Mouse (Mus musculus) midbrain, embryonic 12.5 days (tissue): ENCODE data around the gene Thg1l. TPM values are rescaled to one million over a fixed set of nuclear protein-coding genes. Genes with fewer than 3 reads are reported as not detected.

Experiments used
- ATAC-seq: fragments of 200-750 bp; cut with Nextera tagmentation; 2 replicates; pipeline ENCODE4 v1.8.0; 2017; ENCODE audit warnings: low read depth, moderate TSS enrichment, moderate library complexity; ENCODE audit not compliant: low FRiP score
- H3K27ac ChIP-seq: fragments of 300-500 bp; sonication (generic); replicated peaks from 2 replicates; pipeline ENCODE4 v1.5.1; 2016; ENCODE audit warnings: mild to moderate bottlenecking
- H3K27me3 ChIP-seq: fragments of 300-500 bp; sonication (generic); 2 replicates; pipeline ENCODE4 v1.6.1; 2016; ENCODE audit warnings: mild to moderate bottlenecking
- H3K36me3 ChIP-seq: fragments of 300-500 bp; sonication (generic); 2 replicates; pipeline ENCODE4 v1.6.1; 2016
- H3K4me1 ChIP-seq: fragments of 300-500 bp; sonication (generic); 2 replicates; pipeline ENCODE4 v1.6.1; 2016
- H3K4me2 ChIP-seq: fragments of 300-500 bp; sonication (generic); replicated peaks from 2 replicates; pipeline ENCODE4 v1.6.1; 2016; ENCODE audit warnings: mild to moderate bottlenecking, moderate library complexity
- H3K4me3 ChIP-seq: fragments of 300-500 bp; sonication (generic); 2 replicates; pipeline ENCODE4 v1.5.1; 2016; ENCODE audit warnings: mild to moderate bottlenecking
- H3K9ac ChIP-seq: fragments of 300-500 bp; sonication (generic); replicated peaks from 2 replicates; pipeline ENCODE4 v1.6.1; 2016; ENCODE audit warnings: mild to moderate bottlenecking, moderate library complexity
- H3K9me3 ChIP-seq: fragments of 300-500 bp; sonication (generic); 2 replicates; pipeline ENCODE4 v1.6.1; 2016; ENCODE audit warnings: mild to moderate bottlenecking
- WGBS: fragments of 180-500 bp; shearing (Covaris S2); methylation state at CpG from one replicate; pipeline ENCODE4 v1.1.7; 2016; 5-methylcytosine and 5-hydroxymethylcytosine counted together
- polyA plus RNA-seq: library from polyadenylated mRNA; unstranded; fragments of >200 nt; fragmentation: Nextera tagmentation; extraction: Ambion mirVana; gene quantifications from 2 replicates; pipeline ENCODE4 v1.2.1, GENCODE M21; 2016

The Thg1l gene
- polyA plus RNA-seq, 1 experiment from 2014 or later = 14.3 TPM

GRCm38 (mm10) chr11:45897392-45897791 is 57.9 kb downstream of the Thg1l start:
- Histone ChIP-seq H3K36me3 (peaks cover 41% of the 10 kb centered on the region), H3K4me1 (no peaks in the 10 kb centered on the region), H3K4me3 (no peak overlapping the region), H3K27ac (no peak overlapping the region), H3K4me2 (no peak overlapping the region), H3K9me3 (no peaks in the 10 kb centered on the region), H3K27me3 (no peaks in the 10 kb centered on the region), H3K9ac (no peak overlapping the region)
- ATAC-seq = no peak
- 92% methylated on average over 2 of the region's 2 CpGs for WGBS

Other genes starting within 250 kb of the Thg1l start
- 78.3 and 78.7 TPM in 2 replicates for gene Clint1, start 103.4 kb downstream of the Thg1l start, polyA plus RNA-seq
- gene Lsm11, start 10.6 kb downstream of the Thg1l start, polyA plus RNA-seq = 13.9 and 16.4 TPM in 2 replicates
- 0.24 and 0.37 TPM in 2 replicates for gene Sox30, start 24.8 kb upstream of the Thg1l start, polyA plus RNA-seq
- gene Gm12166, start 96.8 kb upstream of the Thg1l start, polyA plus RNA-seq = 3.7 and 5.0 TPM in 2 replicates
- 12.5 TPM in 2 replicates for gene Adam19, start 100.5 kb upstream of the Thg1l start, polyA plus RNA-seq
- gene Nipal4, start 211.0 kb upstream of the Thg1l start, polyA plus RNA-seq = 1.2 and 1.4 TPM in 2 replicates